In genomic region chr2:78280219-78280915, GRCm38 (mm10) we compare ENCODE assay signal across 21 mouse cellular contexts.
DNase-seq lines count a peak whose midpoint lies in the region; ATAC-seq and TF ChIP-seq lines count a peak whose summit lies in the region.
"Had no signal": no experiment of that assay in that cellular context is flagged by ENCODE, and none has a peak within 500 bp of the region (broad histone marks: within the 10 kb centered on the region; RNA-seq: fewer than 3 reads in every experiment).

No protein-coding gene starts in this region.

- H3K9ac ChIP-seq in embryonic facial prominence, embryonic 14.5 days (ENCODE audit: low read depth, low read length) = no peak overlapping the region
- H3K9ac ChIP-seq in lung, postnatal 0 days (replicated peaks; ENCODE audit: low read depth) = no peak overlapping the region
- no peak overlapping the region for H3K9ac ChIP-seq in stomach, embryonic 16.5 days (ENCODE audit: low read length)
- H3K9ac ChIP-seq: heart, embryonic 15.5 days; hindbrain, embryonic 14.5 days; intestine, embryonic 15.5 days; kidney, embryonic 15.5 days had no signal

- TF ChIP-seq CTCF in lung, postnatal 0 days (IDR thresholded peaks at IDR 0.05) = no peak

- no peak for ATAC-seq in embryonic facial prominence, embryonic 14.5 days (ENCODE audit: low read depth)
- ATAC-seq in lung, postnatal 0 days = peak; percentile 75
- peak; percentile 59 for ATAC-seq in stomach, embryonic 16.5 days (ENCODE audit: insufficient read depth, low FRiP score)

- H3K4me1 ChIP-seq in embryonic facial prominence, embryonic 14.5 days (ENCODE audit: control insufficient read depth, insufficient read depth, low read length) = peaks cover 7% of the 10 kb centered on the region; the same call in 1 of the 2 replicates
- peaks cover 9% of the 10 kb centered on the region for H3K4me1 ChIP-seq in embryonic facial prominence, embryonic 10.5 days
- H3K4me1 ChIP-seq in heart, embryonic 10.5 days = peaks cover 20% of the 10 kb centered on the region
- H3K4me1 ChIP-seq in lung, postnatal 0 days (ENCODE audit: insufficient read depth, low read depth, low read length) = no peaks in the 10 kb centered on the region
- no peaks in the 10 kb centered on the region for H3K4me1 ChIP-seq in stomach, embryonic 16.5 days (ENCODE audit: control insufficient read depth, insufficient read depth, low read length)
- H3K4me1 ChIP-seq in forebrain, embryonic 10.5 days = peaks cover 19% of the 10 kb centered on the region
- H3K4me1 ChIP-seq: intestine, embryonic 15.5 days; kidney, embryonic 15.5 days had no signal

- H3K4me2 ChIP-seq in embryonic facial prominence, embryonic 14.5 days (ENCODE audit: low read depth, low read length) = no peak overlapping the region
- H3K4me2 ChIP-seq in lung, postnatal 0 days (replicated peaks; ENCODE audit: low read depth, low read length) = no peak overlapping the region
- no peak overlapping the region for H3K4me2 ChIP-seq in stomach, embryonic 16.5 days (ENCODE audit: low read depth, low read length)
- H3K4me2 ChIP-seq: heart, embryonic 15.5 days; hindbrain, embryonic 14.5 days; intestine, embryonic 15.5 days; kidney, embryonic 15.5 days; liver, embryonic 11.5 days had no signal

- no peak overlapping the region for H3K4me3 ChIP-seq in embryonic facial prominence, embryonic 14.5 days (ENCODE audit: low read depth, low read length)
- no peak overlapping the region for H3K4me3 ChIP-seq in embryonic facial prominence, embryonic 10.5 days
- H3K4me3 ChIP-seq in heart, embryonic 10.5 days = no peak overlapping the region
- H3K4me3 ChIP-seq in lung, postnatal 0 days (ENCODE audit: low read depth, low read length) = no peak overlapping the region
- no peak overlapping the region for H3K4me3 ChIP-seq in stomach, embryonic 16.5 days (replicated peaks; ENCODE audit: low read length)
- no peak overlapping the region for H3K4me3 ChIP-seq in forebrain, embryonic 10.5 days
- H3K4me3 ChIP-seq: heart, embryonic 15.5 days; intestine, embryonic 15.5 days; kidney, embryonic 15.5 days had no signal

- TF ChIP-seq EP300 in lung, postnatal 0 days (IDR thresholded peaks at IDR 0.05) = 0 out of 2 replicates have a peak, but pooled peaks have one; percentile 9

- H3K27ac ChIP-seq in embryonic facial prominence, embryonic 14.5 days (replicated peaks; ENCODE audit: low read depth, low read length) = no peak overlapping the region
- no peak overlapping the region for H3K27ac ChIP-seq in embryonic facial prominence, embryonic 10.5 days (replicated peaks)
- no peak overlapping the region for H3K27ac ChIP-seq in heart, embryonic 10.5 days
- no peak overlapping the region for H3K27ac ChIP-seq in lung, postnatal 0 days (ENCODE audit: low read length)
- H3K27ac ChIP-seq in stomach, embryonic 16.5 days (ENCODE audit: low read length) = peak overlapping the region; percentile 51; the same call in 1 of the 2 replicates
- no peak overlapping the region for H3K27ac ChIP-seq in forebrain, embryonic 10.5 days
- H3K27ac ChIP-seq: heart, embryonic 15.5 days; kidney, embryonic 15.5 days had no signal

- DNase-seq in embryonic facial prominence, embryonic 14.5 days (ENCODE audit: low spot score) = peak; percentile 63
- DNase-seq in embryonic facial prominence, embryonic 10.5 days (ENCODE audit: low spot score) = no peak
- peak; percentile 55 for DNase-seq in heart, adult 8-10 months (ENCODE audit: low spot score)
- DNase-seq in heart, embryonic 10.5 days (ENCODE audit: low spot score) = no peak
- DNase-seq in lung, postnatal 0 days (ENCODE audit: low spot score) = peak; percentile 56
- DNase-seq in lung, postnatal 4 days = no peak
- DNase-seq in forebrain, embryonic 10.5 days (ENCODE audit: extremely low spot score, low spot score) = no peak
- DNase-seq: adrenal gland, postnatal 14 days; cerebellum, adult 11 months; cerebellum, postnatal 25 days; embryo, embryonic 11 days; gastrocnemius, postnatal 36 days; right cerebral cortex, postnatal 4 days; thymus, postnatal 4 days had no signal

- no peaks in the 10 kb centered on the region for H3K9me3 ChIP-seq in embryonic facial prominence, embryonic 14.5 days (ENCODE audit: control insufficient read depth, low read length)
- no peaks in the 10 kb centered on the region for H3K9me3 ChIP-seq in embryonic facial prominence, embryonic 10.5 days
- H3K9me3 ChIP-seq in heart, embryonic 10.5 days = no peaks in the 10 kb centered on the region
- H3K9me3 ChIP-seq in lung, postnatal 0 days (ENCODE audit: low read length) = no peaks in the 10 kb centered on the region
- H3K9me3 ChIP-seq in stomach, embryonic 16.5 days (replicated peaks; ENCODE audit: control insufficient read depth, low read length) = no peaks in the 10 kb centered on the region
- H3K9me3 ChIP-seq in forebrain, embryonic 10.5 days = no peaks in the 10 kb centered on the region
- H3K9me3 ChIP-seq: G1E; heart, embryonic 15.5 days; intestine, embryonic 15.5 days; kidney, embryonic 15.5 days had no signal

- H3K36me3 ChIP-seq in embryonic facial prominence, embryonic 14.5 days (ENCODE audit: control insufficient read depth, insufficient read depth, low read length) = no peaks in the 10 kb centered on the region
- no peaks in the 10 kb centered on the region for H3K36me3 ChIP-seq in embryonic facial prominence, embryonic 10.5 days (replicated peaks)
- H3K36me3 ChIP-seq in heart, embryonic 10.5 days = no peaks in the 10 kb centered on the region
- no peaks in the 10 kb centered on the region for H3K36me3 ChIP-seq in lung, postnatal 0 days (ENCODE audit: insufficient read depth, low read length)
- H3K36me3 ChIP-seq in stomach, embryonic 16.5 days (ENCODE audit: control insufficient read depth, insufficient read depth, low read length) = no peaks in the 10 kb centered on the region
- H3K36me3 ChIP-seq in forebrain, embryonic 10.5 days (replicated peaks) = no peaks in the 10 kb centered on the region
- H3K36me3 ChIP-seq: G1E; heart, embryonic 15.5 days; intestine, embryonic 15.5 days; kidney, embryonic 15.5 days had no signal

- H3K27me3 ChIP-seq in embryonic facial prominence, embryonic 14.5 days (replicated peaks; ENCODE audit: control insufficient read depth, insufficient read depth, low read length) = no peaks in the 10 kb centered on the region
- H3K27me3 ChIP-seq in embryonic facial prominence, embryonic 10.5 days (replicated peaks; ENCODE audit: low read depth, poor library complexity, severe bottlenecking) = no peaks in the 10 kb centered on the region
- H3K27me3 ChIP-seq in heart, embryonic 10.5 days (ENCODE audit: insufficient read depth, poor library complexity, severe bottlenecking) = no peaks in the 10 kb centered on the region
- H3K27me3 ChIP-seq in lung, postnatal 0 days (replicated peaks; ENCODE audit: insufficient read depth, low read length) = no peaks in the 10 kb centered on the region
- H3K27me3 ChIP-seq in stomach, embryonic 16.5 days (ENCODE audit: control insufficient read depth, insufficient read depth, low read length) = no peaks in the 10 kb centered on the region
- no peaks in the 10 kb centered on the region for H3K27me3 ChIP-seq in forebrain, embryonic 10.5 days (ENCODE audit: poor library complexity, severe bottlenecking)
- H3K27me3 ChIP-seq: heart, embryonic 15.5 days; intestine, embryonic 15.5 days; kidney, embryonic 15.5 days had no signal

- 75% methylated on average over 5 of the region's 5 CpGs for WGBS in embryonic facial prominence, embryonic 14.5 days
- WGBS in embryonic facial prominence, embryonic 10.5 days = 87% methylated on average over 5 of the region's 5 CpGs
- WGBS in heart, embryonic 10.5 days = 74% methylated on average over 5 of the region's 5 CpGs
- 59% methylated on average over 5 of the region's 5 CpGs for WGBS in lung, postnatal 0 days
- 48% methylated on average over 5 of the region's 5 CpGs for WGBS in stomach, embryonic 16.5 days
- 93% methylated on average over 5 of the region's 5 CpGs for WGBS in forebrain, embryonic 10.5 days

Comparison
In these comparisons a context has a peak if more than half of its experiments do, and no peak if none do; other contexts are left out.
1. DNase-seq: peak in embryonic facial prominence, embryonic 14.5 days (single experiment), heart, adult 8-10 months (single experiment) and lung, postnatal 0 days (single experiment); none in embryonic facial prominence, embryonic 10.5 days (single experiment), heart, embryonic 10.5 days (single experiment), lung, postnatal 4 days (0 of 2) and forebrain, embryonic 10.5 days (single experiment).